Mouse (Mus musculus): ENCODE data around the gene Slc25a45. TPM values are rescaled to one million over a fixed set of nuclear protein-coding genes. Genes with fewer than 3 reads are reported as not detected.

Slc25a45 gene
- polyA plus RNA-seq, 1 experiment: 24.6 TPM

GRCm38 (mm10) chr19:5922963-5923362 lies 45.4 kb downstream of the Slc25a45 start:
- Histone ChIP-seq H3K4me1 (ENCODE audit: control insufficient read depth, insufficient read depth, low read length) (no peaks in the 10 kb centered on the region; the same call in 1 of the 2 replicates), H3K4me3 (replicated peaks; ENCODE audit: control insufficient read depth, low read depth, low read length) (no peak overlapping the region), H3K27ac (ENCODE audit: control insufficient read depth, insufficient read depth, low read depth, low read length, poor library complexity) (no peak overlapping the region)
- TF ChIP-seq CTCF (IDR thresholded peaks at IDR 0.05; ENCODE audit: control insufficient read depth, insufficient read depth, low read length) (no peak), POLR2A (IDR thresholded peaks at IDR 0.05; ENCODE audit: borderline replicate concordance, control insufficient read depth, low read depth, low read length) (no peak)
- 89% methylated on average over 3 of the region's 3 CpGs for WGBS

DNA sequence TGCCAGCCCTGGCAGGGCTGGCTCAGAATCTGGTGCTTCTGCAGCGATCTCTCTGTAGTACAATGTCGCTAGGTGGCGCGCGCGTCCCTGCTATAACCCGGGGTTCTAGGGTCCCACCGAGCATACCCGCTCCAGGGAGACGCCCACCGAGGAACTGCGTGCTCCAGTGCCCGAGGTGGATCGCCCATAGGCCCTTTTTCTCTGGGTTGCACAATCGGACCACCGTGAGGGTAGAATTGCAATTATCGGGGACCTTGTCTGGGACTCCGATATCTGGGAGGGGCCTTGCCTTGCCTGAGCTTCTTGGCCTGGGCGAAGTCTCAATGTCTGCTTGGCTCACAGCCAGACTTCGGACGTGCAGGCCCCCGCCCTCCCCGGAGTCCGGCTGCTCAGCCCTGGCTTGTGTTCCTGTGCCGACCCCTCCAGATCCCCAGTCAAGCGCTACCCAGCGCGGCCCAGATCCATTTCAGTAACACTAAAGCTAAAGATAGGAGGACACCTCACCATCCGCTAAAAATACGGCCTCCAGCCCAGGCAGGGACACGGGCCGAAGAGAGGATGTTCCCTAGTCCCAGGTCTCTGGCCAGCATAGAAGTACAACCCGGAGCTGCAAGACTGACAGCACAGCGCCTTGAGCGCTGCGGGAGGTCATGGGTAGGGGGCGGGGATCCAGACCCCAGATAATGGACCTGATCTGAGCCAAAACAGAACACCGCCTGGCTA lies 46.5 kb downstream of the Slc25a45 start:
- peak overlapping the region; percentile 39 for H3K27ac ChIP-seq (ENCODE audit: control insufficient read depth, insufficient read depth, low read depth, low read length, poor library complexity)
- TF ChIP-seq POLR2A (IDR thresholded peaks at IDR 0.05; ENCODE audit: borderline replicate concordance, control insufficient read depth, low read depth, low read length) (no peak), CTCF (IDR thresholded peaks at IDR 0.05; ENCODE audit: control insufficient read depth, insufficient read depth, low read length) (peak; percentile 84)

GRCm38 (mm10) chr19:5924713-5925093 lies 47.1 kb downstream of the Slc25a45 start, which contains the start of gene Cdc42ep2:
Gene Cdc42ep2 (minus strand): TSS chr19:5924816.
- peak; percentile 82 for TF ChIP-seq POLR2A (IDR thresholded peaks at IDR 0.05; ENCODE audit: borderline replicate concordance, control insufficient read depth, low read depth, low read length)
- no peak for TF ChIP-seq CTCF (IDR thresholded peaks at IDR 0.05; ENCODE audit: control insufficient read depth, insufficient read depth, low read length)

More for the DNA sequence above, 46.5 kb downstream of the Slc25a45 start:
- WGBS: under 1% methylated on average over 38 of the region's 38 CpGs
- H3K4me1 ChIP-seq (ENCODE audit: control insufficient read depth, insufficient read depth, low read length): no peaks in the 10 kb centered on the region; the same call in 1 of the 2 replicates
- H3K4me3 ChIP-seq (replicated peaks; ENCODE audit: control insufficient read depth, low read depth, low read length): peak overlapping the region; percentile 87

DNA sequence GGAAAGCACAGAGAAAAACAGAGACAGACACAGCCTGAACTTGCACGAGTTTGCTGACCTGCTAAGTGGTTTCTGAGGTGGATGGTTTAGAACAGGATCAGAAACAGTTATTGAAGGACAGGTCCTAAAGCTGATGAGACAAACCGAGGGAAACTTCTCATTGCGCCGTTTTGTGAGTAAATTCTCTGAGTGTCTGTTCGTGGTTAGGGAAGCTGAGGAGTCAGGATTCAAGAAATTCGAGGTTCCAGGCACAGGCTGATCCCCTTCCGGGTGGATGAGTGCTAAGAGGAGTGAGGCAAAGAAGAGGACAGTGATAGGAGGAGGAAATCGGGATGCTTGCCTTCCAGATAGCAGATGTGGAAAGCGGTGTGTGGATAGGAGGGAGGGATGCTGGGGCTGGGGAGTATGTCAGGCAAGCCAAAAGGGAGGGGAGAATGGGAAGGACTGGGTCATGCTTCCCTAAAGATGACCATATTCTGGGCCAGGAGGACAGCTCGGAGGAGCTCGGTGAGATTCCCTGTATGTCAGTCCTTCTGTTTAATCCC lies 47.8 kb downstream of the Slc25a45 start:
- no peak overlapping the region for H3K27ac ChIP-seq (ENCODE audit: control insufficient read depth, insufficient read depth, low read depth, low read length, poor library complexity)
- peaks cover 2% of the 10 kb centered on the region; the same call in 1 of the 2 replicates for H3K4me1 ChIP-seq (ENCODE audit: control insufficient read depth, insufficient read depth, low read length)
- WGBS: 42% methylated on average over 11 of the region's 11 CpGs
- TF ChIP-seq POLR2A (IDR thresholded peaks at IDR 0.05; ENCODE audit: borderline replicate concordance, control insufficient read depth, low read depth, low read length) (no peak), CTCF (IDR thresholded peaks at IDR 0.05; ENCODE audit: control insufficient read depth, insufficient read depth, low read length) (no peak)
- H3K4me3 ChIP-seq (replicated peaks; ENCODE audit: control insufficient read depth, low read depth, low read length): peak overlapping the region; percentile 10

More at GRCm38 (mm10) chr19:5924713-5925093, 47.1 kb downstream of the Slc25a45 start, which contains the start of gene Cdc42ep2:
- H3K4me1 ChIP-seq (ENCODE audit: control insufficient read depth, insufficient read depth, low read length): peaks cover 2% of the 10 kb centered on the region; the same call in 1 of the 2 replicates
- under 1% methylated on average over 18 of the region's 18 CpGs for WGBS
- H3K27ac ChIP-seq (ENCODE audit: control insufficient read depth, insufficient read depth, low read depth, low read length, poor library complexity): peak within 1 kb of the TSS; percentile 39
- H3K4me3 ChIP-seq (replicated peaks; ENCODE audit: control insufficient read depth, low read depth, low read length): peak within 1 kb of the TSS; percentile 87

DNA sequence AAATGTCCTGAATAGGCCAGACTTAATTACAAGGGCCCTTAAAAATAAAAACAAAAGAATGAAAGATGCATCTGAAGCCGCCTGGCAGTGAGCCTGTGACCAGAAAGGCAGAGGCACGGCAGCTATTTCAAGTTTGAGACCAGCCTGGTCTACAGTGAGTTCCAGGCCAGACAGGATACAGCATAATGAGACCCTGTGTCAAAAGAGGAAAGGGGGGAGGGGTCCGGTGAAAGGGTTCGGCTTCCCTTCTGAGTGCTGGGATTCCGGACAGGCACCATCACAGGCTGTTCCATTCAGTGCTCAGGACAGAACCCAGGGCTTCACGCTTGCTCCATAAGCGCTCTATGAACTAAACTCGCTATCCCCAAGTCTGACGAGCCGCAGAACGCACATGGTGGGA lies 49.4 kb downstream of the Slc25a45 start:
- no peak overlapping the region for H3K27ac ChIP-seq (ENCODE audit: control insufficient read depth, insufficient read depth, low read depth, low read length, poor library complexity)
- no peak for TF ChIP-seq POLR2A (IDR thresholded peaks at IDR 0.05; ENCODE audit: borderline replicate concordance, control insufficient read depth, low read depth, low read length)
- TF ChIP-seq CTCF (IDR thresholded peaks at IDR 0.05; ENCODE audit: control insufficient read depth, insufficient read depth, low read length): no peak
- peaks cover 2% of the 10 kb centered on the region; the same call in 1 of the 2 replicates for H3K4me1 ChIP-seq (ENCODE audit: control insufficient read depth, insufficient read depth, low read length)
- 76% methylated on average over 11 of the region's 11 CpGs for WGBS
- no peak overlapping the region for H3K4me3 ChIP-seq (replicated peaks; ENCODE audit: control insufficient read depth, low read depth, low read length)

DNA sequence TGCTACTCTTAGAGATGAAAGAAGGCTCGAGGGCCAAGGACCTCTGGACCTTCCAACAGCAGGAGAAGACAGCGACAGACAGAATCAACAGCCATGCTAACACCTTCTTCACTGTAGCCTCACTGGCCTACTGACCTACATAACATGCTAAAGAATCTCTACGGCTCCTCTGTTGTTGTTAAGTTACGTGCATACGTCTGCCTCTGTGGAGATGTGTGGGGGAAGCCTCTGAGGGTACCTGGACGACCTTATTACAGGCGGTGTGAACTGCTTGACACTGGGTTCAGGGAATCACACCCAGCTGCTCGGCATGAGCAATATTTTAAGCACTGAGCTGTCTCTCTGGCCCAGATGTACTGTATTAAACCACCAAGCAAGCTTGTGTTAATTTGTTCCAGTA lies 49.9 kb downstream of the Slc25a45 start:
- Histone ChIP-seq H3K4me3 (replicated peaks; ENCODE audit: control insufficient read depth, low read depth, low read length) (no peak overlapping the region), H3K4me1 (ENCODE audit: control insufficient read depth, insufficient read depth, low read length) (peaks cover 2% of the 10 kb centered on the region; the same call in 1 of the 2 replicates), H3K27ac (ENCODE audit: control insufficient read depth, insufficient read depth, low read depth, low read length, poor library complexity) (no peak overlapping the region)
- no peak for TF ChIP-seq POLR2A (IDR thresholded peaks at IDR 0.05; ENCODE audit: borderline replicate concordance, control insufficient read depth, low read depth, low read length)
- no peak for TF ChIP-seq CTCF (IDR thresholded peaks at IDR 0.05; ENCODE audit: control insufficient read depth, insufficient read depth, low read length)
- WGBS: 79% methylated on average over 8 of the region's 8 CpGs

- peaks cover 2% of the 10 kb centered on the region; the same call in 1 of the 2 replicates for H3K4me1 ChIP-seq (ENCODE audit: control insufficient read depth, insufficient read depth, low read length)
- H3K27ac ChIP-seq (ENCODE audit: control insufficient read depth, insufficient read depth, low read depth, low read length, poor library complexity): no peak overlapping the region
- no peak for TF ChIP-seq CTCF (IDR thresholded peaks at IDR 0.05; ENCODE audit: control insufficient read depth, insufficient read depth, low read length)
- no peak for TF ChIP-seq POLR2A (IDR thresholded peaks at IDR 0.05; ENCODE audit: borderline replicate concordance, control insufficient read depth, low read depth, low read length)
- no peak overlapping the region for H3K4me3 ChIP-seq (replicated peaks; ENCODE audit: control insufficient read depth, low read depth, low read length)
- WGBS: 68% methylated on average over 6 of the region's 6 CpGs
These were observed 50.5 kb downstream of the Slc25a45 start for GRCm38 (mm10) chr19:5928104-5928503.

DNA sequence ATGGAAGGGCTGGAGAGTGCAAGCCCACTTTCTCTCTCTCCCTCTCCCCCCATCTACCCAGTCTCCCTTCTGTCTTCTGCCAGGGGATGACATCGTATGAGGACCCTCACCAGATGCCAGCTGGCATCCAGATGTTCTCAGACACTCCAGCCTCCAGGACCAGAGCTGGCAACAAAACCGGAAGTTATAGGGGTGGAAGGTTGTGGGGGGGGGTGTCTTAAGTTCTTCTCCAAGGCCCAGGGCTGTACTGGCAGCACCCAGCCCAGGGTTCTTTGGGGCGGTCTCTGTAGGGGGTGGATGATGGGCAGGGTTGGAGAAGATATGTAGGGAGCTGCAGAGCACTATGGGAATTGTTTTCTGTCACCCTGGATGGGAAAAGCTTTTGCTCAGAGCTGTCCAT lies 50.9 kb downstream of the Slc25a45 start:
- Histone ChIP-seq H3K4me1 (ENCODE audit: control insufficient read depth, insufficient read depth, low read length) (peaks cover 2% of the 10 kb centered on the region; the same call in 1 of the 2 replicates), H3K27ac (ENCODE audit: control insufficient read depth, insufficient read depth, low read depth, low read length, poor library complexity) (no peak overlapping the region), H3K4me3 (replicated peaks; ENCODE audit: control insufficient read depth, low read depth, low read length) (no peak overlapping the region)
- 58% methylated on average over 3 of the region's 3 CpGs for whole genome bisulfite sequencing
- TF ChIP-seq POLR2A (IDR thresholded peaks at IDR 0.05; ENCODE audit: borderline replicate concordance, control insufficient read depth, low read depth, low read length) (no peak), CTCF (IDR thresholded peaks at IDR 0.05; ENCODE audit: control insufficient read depth, insufficient read depth, low read length) (no peak)
